Mouse (Mus musculus) mature B cell (primary cell): ENCODE results near the gene Wdr38.
"Not testable (repeated sequence)": the region's sequence is repeated elsewhere in the genome, so short reads cannot be mapped to it uniquely, and the experiment has no call there.

Source experiments
- in situ Hi-C: fragments of 300-500 bp; cut with MboI; formaldehyde crosslinking; loops from 2 replicates; pipeline ENCODE4 v1.14.3; 2019

The Wdr38 gene

GRCm38 (mm10) chr2:38992452-38992851 is 4.8 kb upstream of the Wdr38 start:
- in situ Hi-C loops, result no loop called here

- in situ Hi-C loops, result loop anchor here (5.0 kb wide), 1 partner anchor 72 kb away; the partner anchor contains the start of gene Nr6a1
Observed at GRCm38 (mm10) chr2:38999381-38999780, 2.1 kb downstream of the Wdr38 start.

- in situ Hi-C loops, result loop anchor here (5.0 kb wide), 1 partner anchor 73 kb away; the partner anchor contains the start of gene Nr6a1
Observed at GRCm38 (mm10) chr2:38999910-39000586, 2.8 kb downstream of the Wdr38 start.

GRCm38 (mm10) chr2:39000587-39000919 is 3.3 kb downstream of the Wdr38 start:
- in situ Hi-C loops, result no loop called here

GRCm38 (mm10) chr2:39001866-39002265 is 4.6 kb downstream of the Wdr38 start:
- in situ Hi-C loops, result no loop called here

DNA sequence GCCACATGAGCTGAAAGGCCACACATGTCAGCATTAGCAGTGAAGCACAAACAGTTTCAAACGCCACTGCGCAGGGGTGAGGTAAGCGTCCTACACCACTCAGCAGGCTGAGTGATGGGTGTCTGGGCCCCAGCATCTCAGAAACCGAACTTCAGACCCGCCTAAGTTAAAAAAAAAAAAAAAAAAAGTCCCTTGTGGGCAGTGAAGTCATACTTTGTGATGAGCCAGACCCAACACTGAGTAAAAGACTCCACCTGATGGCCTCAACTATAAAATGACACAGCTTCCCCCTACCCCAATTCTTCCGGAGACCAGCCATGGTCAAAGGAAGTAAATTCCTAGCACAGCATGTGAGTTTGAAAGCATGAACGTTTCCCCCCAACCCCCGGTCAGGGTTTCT is 5.8 kb downstream of the Wdr38 start:
- in situ Hi-C loops, result no loop called here

DNA sequence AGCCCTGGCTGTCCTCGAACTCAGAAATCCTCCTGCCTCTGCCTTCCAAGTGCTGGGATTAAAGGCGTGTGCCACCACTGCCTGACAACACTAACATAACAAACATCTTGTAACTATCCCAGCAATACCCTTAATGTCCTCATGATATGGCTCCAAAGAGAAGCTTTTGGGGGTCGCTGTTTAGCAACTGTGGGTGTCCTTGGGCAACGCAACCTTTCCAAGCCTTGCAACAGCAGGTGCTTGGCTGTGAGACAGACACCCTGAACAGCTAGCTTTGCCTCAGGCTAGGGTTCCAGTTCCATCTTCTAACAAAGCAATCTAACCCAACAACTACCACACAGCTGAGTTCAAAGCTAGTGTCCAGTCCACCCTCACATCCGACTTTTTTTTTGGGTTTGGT is 6.2 kb downstream of the Wdr38 start:
- in situ Hi-C loops, result no loop called here

GRCm38 (mm10) chr2:39004372-39004771 is 7.1 kb downstream of the Wdr38 start:
- in situ Hi-C loops, result no loop called here

DNA sequence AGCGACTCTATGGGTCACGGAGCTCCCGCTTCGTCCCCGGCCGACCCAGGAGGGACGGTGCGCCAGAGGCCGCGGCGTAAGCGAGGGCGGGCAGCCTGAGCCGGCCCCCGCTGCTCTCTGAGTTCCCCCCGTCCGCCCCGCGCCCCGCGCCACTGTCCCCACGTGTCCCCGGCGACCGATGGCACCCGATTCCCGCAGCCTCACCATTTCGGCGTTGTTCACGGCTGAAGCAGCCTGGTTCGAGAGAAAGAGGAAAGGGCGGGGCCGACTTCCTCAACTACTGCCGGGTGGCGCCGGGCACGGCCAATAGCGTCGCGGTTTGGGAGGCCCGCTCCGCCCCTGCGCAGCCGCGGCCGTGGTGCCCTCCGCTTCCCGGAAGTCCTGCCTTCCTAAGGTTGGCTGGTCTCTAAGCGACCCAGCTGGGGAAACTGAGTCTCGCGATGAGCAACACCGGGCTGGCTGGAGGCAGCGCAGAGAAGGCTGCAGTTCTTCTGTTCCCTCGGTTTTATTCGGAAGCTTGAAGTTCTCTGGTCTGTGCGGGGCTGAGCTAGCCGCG is 7.7 kb downstream of the Wdr38 start, which contains the start of gene Arpc5l:
TSS of gene Arpc5l (plus strand) at position 469 of the 556 bp plus-strand sequence.
- in situ Hi-C loops, result no loop called here

- in situ Hi-C loops, result no loop called here
Observed at GRCm38 (mm10) chr2:39005574-39006079, 8.4 kb downstream of the Wdr38 start, which contains the start of gene Rpl35. Gene Rpl35, minus strand, starts transcription at chr2:39005624.

DNA sequence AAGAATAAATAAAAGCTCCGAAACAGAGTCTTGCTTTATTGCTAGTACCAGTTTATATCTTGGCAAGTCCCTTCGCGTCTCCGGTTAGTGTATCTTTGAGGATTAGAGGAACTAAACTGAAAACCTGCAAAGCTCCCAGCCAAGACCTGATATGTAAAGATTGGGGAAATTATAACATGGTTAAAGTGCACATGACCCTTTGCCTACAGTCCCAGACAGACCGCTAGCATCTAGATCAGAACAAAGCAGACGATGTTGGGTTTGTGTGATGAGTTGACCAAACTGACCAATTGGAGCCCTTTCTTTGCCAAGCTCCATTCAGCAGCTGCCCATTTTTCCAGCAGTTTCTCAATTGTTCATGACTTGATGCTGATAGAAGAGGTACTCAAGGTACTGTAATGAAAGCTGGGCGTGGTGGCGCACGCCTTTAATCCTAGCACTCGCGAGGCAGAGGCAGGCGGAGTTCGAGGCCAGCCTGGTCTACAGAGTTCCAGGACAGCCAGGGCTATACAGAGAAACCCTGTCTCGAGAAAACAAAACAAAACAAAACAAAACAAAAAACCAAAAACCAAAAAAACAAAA is 9.0 kb downstream of the Wdr38 start:
- in situ Hi-C loops, result no loop called here

DNA sequence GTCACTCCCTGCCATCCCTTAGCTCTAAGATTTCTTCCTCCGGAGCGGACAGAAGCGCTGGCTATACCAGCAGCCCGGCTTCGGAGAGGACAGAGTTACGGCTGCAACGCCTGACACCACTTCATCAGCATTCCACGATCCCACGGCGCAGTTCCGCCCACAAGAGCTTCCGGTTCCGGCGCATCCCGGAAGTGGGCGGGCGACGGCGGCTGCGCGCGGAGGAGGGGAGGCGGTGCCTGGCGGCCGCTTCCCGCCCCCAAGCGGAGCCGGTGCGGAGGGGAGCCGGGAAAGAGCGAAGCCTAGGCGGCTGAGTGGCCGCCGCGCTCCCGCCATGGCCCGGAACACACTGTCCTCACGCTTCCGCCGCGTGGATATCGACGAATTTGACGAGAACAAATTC is 10.6 kb downstream of the Wdr38 start:
- in situ Hi-C loops, result no loop called here

GRCm38 (mm10) chr2:39008350-39008851 is 11.1 kb downstream of the Wdr38 start:
- in situ Hi-C loops, result no loop called here

DNA sequence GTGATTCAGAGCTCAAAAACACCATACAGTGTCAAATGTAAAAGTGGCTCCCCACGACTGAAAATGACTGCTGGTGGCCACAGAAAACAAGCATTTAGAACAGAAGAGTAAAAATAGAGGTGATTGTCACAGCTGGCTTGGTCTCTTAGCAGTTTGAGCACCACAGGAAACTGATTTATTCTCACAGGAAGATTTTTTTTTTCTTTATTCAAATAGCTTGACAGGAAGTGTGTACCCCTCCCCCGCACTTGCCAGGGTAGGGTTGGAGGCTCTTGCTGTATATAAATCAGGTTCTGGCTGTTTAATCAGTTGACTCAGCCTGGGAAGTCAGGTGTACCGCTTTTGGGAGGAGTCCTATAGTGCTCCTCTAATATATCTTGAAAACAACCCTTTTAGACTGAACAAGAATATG is 11.7 kb downstream of the Wdr38 start:
- in situ Hi-C loops, result no loop called here

GRCm38 (mm10) chr2:39010144-39010543 is 12.9 kb downstream of the Wdr38 start:
- in situ Hi-C loops, result not testable (repeated sequence)

DNA sequence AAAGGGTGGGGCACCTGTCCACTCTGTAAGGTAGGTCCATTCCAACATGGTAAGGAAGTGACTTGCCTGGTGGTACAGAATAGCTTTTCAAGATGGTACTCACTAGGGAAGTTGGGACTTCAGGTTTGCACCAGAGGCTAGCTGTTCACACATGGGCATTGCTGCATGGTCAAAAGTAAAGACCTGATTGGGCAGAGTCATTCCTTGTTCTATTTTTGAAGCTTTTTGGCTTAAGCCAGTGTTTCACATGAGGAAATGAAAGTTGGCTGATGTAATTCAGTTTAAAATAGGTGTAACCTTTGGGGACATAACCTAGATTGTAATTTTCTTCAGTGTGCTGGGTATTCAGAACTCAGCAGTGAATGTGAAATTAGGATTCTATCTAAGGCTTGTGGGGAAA is 14.0 kb downstream of the Wdr38 start:
- in situ Hi-C loops, result no loop called here

DNA sequence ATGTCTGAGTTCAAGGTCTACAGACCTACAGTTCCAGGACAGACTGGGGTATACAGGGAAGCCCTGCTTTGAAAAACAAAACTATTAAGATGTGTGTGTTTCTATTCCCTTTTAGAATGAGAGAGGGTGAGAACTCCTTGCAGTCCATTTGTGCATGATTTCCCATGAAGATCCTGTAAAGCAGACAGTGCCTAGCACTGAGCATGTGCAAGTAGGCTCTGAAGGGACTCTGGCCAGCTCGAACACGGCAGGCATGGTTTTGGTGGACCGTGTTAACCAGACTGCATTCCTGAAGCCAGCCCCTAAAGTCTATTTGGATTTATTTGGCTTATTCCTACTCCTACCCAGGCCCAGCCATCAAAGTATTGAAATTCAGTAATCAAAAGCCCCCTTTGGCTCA is 14.7 kb downstream of the Wdr38 start:
- in situ Hi-C loops, result no loop called here

DNA sequence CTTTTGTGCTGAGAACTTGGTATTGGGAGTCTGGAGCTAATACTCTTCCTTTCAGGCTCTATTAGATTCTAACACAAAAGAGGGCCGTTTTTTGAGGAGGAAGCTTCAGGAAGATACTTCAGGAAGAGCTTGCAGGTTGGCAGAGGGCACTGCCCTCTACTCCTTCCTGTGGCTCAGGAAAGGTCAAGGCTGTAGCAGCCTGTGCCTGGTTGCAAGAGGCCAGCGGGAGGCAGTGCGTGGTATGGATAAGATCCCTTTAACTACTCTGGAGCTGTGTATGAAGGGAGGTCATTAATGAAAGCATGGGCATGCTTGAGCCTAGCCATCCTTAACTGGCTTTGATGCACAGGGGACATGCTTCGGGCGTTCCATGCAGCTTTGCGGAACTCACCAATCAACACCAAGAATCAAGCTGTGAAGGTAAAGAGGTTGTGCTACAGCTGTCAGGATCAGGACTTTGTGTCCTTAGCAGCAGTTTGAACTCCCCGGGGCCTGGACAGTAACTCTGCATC is 15.5 kb downstream of the Wdr38 start:
- in situ Hi-C loops, result no loop called here

- in situ Hi-C loops, result no loop called here
Observed at GRCm38 (mm10) chr2:39016581-39016980, 19.3 kb downstream of the Wdr38 start.

DNA sequence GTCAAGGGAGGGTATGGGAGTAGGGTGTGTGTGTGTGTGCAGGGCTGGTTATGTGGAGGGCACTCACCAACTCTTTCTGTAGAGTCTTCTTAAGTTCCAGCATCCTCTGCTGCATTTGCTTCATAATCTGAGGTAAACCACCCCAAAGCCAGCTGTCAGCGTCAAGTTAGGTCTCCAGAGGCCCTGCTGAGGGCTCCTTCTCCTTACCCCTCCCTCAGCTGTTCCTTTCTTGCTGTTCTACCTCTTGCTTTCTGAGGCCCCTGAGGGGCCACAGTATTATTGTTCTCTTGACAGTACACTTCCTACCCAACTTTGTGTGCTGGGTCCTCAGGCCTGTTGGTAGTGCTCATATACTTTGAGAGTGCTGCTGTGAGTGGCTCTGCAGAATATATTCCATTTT is 22.7 kb downstream of the Wdr38 start:
- in situ Hi-C loops, result no loop called here

DNA sequence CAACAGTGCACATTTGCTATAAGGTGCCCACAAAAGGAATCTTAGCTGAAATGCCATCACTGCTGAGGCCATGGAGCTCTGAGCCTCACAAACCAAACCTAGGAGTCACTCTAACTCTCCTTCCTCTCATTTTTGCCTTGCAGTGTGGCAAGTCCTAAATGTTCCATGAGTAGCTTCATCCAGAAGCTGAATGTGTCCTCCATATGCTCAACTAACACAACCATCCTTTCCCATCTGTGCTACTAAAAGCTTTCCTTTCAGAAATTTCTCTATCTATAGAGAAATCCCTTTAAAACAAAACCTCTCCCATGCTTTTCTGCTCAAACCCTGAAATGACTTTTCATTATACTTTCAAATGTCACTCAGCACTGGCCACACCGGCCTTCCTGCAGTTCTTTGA is 34.3 kb downstream of the Wdr38 start:
- in situ Hi-C loops, result no loop called here

- in situ Hi-C loops, result no loop called here
Observed at GRCm38 (mm10) chr2:39040215-39040614, 42.9 kb downstream of the Wdr38 start.

DNA sequence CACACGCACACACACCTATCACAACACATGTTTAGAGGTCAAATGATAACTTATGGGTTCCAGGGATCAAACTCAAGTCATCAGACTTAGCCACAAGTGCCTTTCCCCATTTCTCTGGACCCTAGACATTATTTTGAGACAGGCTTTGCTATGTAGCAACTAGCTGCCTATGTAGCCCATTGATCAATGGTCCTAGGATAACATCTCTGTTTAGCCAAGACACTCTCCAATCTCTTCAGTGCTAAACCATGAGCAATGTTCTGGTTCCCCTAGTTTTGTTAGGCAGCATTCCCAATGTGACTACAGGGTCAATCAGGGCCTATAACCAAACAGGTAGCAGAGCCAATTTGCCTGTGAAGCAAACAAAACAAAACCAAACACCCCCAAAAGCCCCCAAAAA is 51.2 kb downstream of the Wdr38 start:
- in situ Hi-C loops, result no loop called here
